In genomic region chr12:69211057-69211456, GRCm38 (mm10) we compare ENCODE assay signal across 8 mouse cellular contexts. TPM values are rescaled to one million over a fixed set of nuclear protein-coding genes. Genes with fewer than 3 reads are reported as not detected.
DNase-seq lines count a peak whose midpoint lies in the region; ATAC-seq and TF ChIP-seq lines count a peak whose summit lies in the region.
"Had no signal": no experiment of that assay in that cellular context is flagged by ENCODE, and none has a peak within 500 bp of the region (broad histone marks: within the 10 kb centered on the region; RNA-seq: fewer than 3 reads in every experiment).

No protein-coding gene starts in this region.

- no peaks in the 10 kb centered on the region for H3K4me1 ChIP-seq in intestine, postnatal 0 days (replicated peaks; ENCODE audit: control insufficient read depth, insufficient read depth, low read length)
- no peaks in the 10 kb centered on the region for H3K4me1 ChIP-seq in intestine, embryonic 16.5 days (ENCODE audit: control insufficient read depth, insufficient read depth, low read length)
- H3K4me1 ChIP-seq in CH12.LX (ENCODE audit: control insufficient read depth in 1 of 2, insufficient read depth in 2 of 2), result peaks cover under 1 to 47% of the 10 kb centered on the region in 2 experiments; a peak in 2 of 4 replicates
- H3K4me1 ChIP-seq: midbrain, embryonic 10.5 days had no signal

- no peaks in the 10 kb centered on the region for H3K9me3 ChIP-seq in intestine, postnatal 0 days (ENCODE audit: control insufficient read depth)
- H3K9me3 ChIP-seq in intestine, embryonic 16.5 days (ENCODE audit: control insufficient read depth, low read length), result no peaks in the 10 kb centered on the region
- H3K9me3 ChIP-seq in CH12.LX (replicated peaks; ENCODE audit: low read length), result no peaks in the 10 kb centered on the region
- H3K9me3 ChIP-seq: midbrain, embryonic 10.5 days had no signal

- in situ Hi-C loops in CH12.LX (cut with MboI; ENCODE audit: low pct_ligation_motif_present, low pct_unique_long_range_greater_than_20kb, low sequenced_read_pairs), result loop anchor here (25.0 kb wide), 2 partner anchors 376 to 476 kb away; partner anchors contain the start of genes Sos2 and Vcpkmt

- no peak overlapping the region for H3K27ac ChIP-seq in intestine, postnatal 0 days (ENCODE audit: low read depth, low read length)
- no peak overlapping the region for H3K27ac ChIP-seq in intestine, embryonic 16.5 days (ENCODE audit: low read length)
- H3K27ac ChIP-seq in CH12.LX (ENCODE audit: insufficient read depth, low read depth), result no peak overlapping the region
- H3K27ac ChIP-seq: midbrain, embryonic 10.5 days had no signal

- no peak for TF ChIP-seq EP300 in CH12.LX (IDR thresholded peaks at IDR 0.05; ENCODE audit: low read length)

- TF ChIP-seq POLR2A in CH12.LX (IDR thresholded peaks at IDR 0.05; ENCODE audit: low read depth, low read length), result no peak

- TF ChIP-seq CTCF in intestine, postnatal 0 days (IDR thresholded peaks at IDR 0.05; ENCODE audit: low read depth), result peak; percentile 63
- TF ChIP-seq CTCF in CH12.LX (conservative IDR thresholded peaks at IDR 0.05 in 1 of 2, IDR thresholded peaks at IDR 0.05 in 1 of 2; ENCODE audit: low read depth in 2 of 2, low read length in 2 of 2), result peak in 1 of 2 experiments; percentile 49; a peak in 2 of 4 replicates

- H3K4me3 ChIP-seq in intestine, postnatal 0 days (ENCODE audit: low read depth, low read length), result no peak overlapping the region
- H3K4me3 ChIP-seq in intestine, embryonic 16.5 days (ENCODE audit: low read length), result no peak overlapping the region
- H3K4me3 ChIP-seq in CH12.LX (replicated peaks in 1 of 3; ENCODE audit: low read depth in 2 of 3, low read length in 2 of 3, poor library complexity in 1 of 3), result no peak overlapping the region
- H3K4me3 ChIP-seq: midbrain, embryonic 10.5 days had no signal

- TF ChIP-seq RAD21 in CH12.LX (IDR thresholded peaks at IDR 0.05; ENCODE audit: low read depth, low read length), result peak; percentile 24

- ATAC-seq in intestine, postnatal 0 days, result no peak
- no peak for ATAC-seq in intestine, embryonic 16.5 days

- no peaks in the 10 kb centered on the region for H3K79me2 ChIP-seq in CH12.LX (replicated peaks; ENCODE audit: control insufficient read depth, extremely low read depth, insufficient read depth, poor library complexity, severe bottlenecking)

- no peaks in the 10 kb centered on the region for H3K27me3 ChIP-seq in intestine, postnatal 0 days (replicated peaks; ENCODE audit: control insufficient read depth, insufficient read depth, low read length)
- no peaks in the 10 kb centered on the region for H3K27me3 ChIP-seq in intestine, embryonic 16.5 days (replicated peaks; ENCODE audit: control insufficient read depth, insufficient read depth, low read length)
- no peaks in the 10 kb centered on the region for H3K27me3 ChIP-seq in CH12.LX (replicated peaks)

- H3K9ac ChIP-seq in intestine, postnatal 0 days (ENCODE audit: low read depth, low read length), result no peak overlapping the region
- H3K9ac ChIP-seq in intestine, embryonic 16.5 days (ENCODE audit: low read depth, low read length), result no peak overlapping the region
- H3K9ac ChIP-seq in CH12.LX (ENCODE audit: insufficient read depth, low read depth), result no peak overlapping the region

- H3K36me3 ChIP-seq in intestine, postnatal 0 days (ENCODE audit: control insufficient read depth, insufficient read depth), result peaks cover 15% of the 10 kb centered on the region
- peaks cover 7% of the 10 kb centered on the region for H3K36me3 ChIP-seq in intestine, embryonic 16.5 days (ENCODE audit: control insufficient read depth, insufficient read depth, low read length)
- peaks cover 32 to 70% of the 10 kb centered on the region in 2 experiments for H3K36me3 ChIP-seq in CH12.LX (replicated peaks in 1 of 2; ENCODE audit: control insufficient read depth in 1 of 2, insufficient read depth in 1 of 2, low read length in 1 of 2)

- 84% methylated on average over 5 of the region's 5 CpGs for WGBS in intestine, postnatal 0 days
- 79% methylated on average over 5 of the region's 5 CpGs for WGBS in intestine, embryonic 16.5 days

- dilution Hi-C loops in CH12.LX (cut with MboI; ENCODE audit: extremely low pct_ligation_motif_present, extremely low pct_unique_long_range_greater_than_20kb, low sequenced_read_pairs), result no loop called here

- DNase-seq in 416B (ENCODE audit: low read depth) (peak; percentile 57), CH12.LX (ENCODE audit: extremely low read depth) (no peak)
- DNase-seq in heart, postnatal 4 days, result peak; percentile 41
- no peak for DNase-seq in right cerebral cortex, postnatal 25 days
- DNase-seq in adrenal gland, postnatal 14 days, result no peak

- no peak overlapping the region for H3K4me2 ChIP-seq in intestine, postnatal 0 days (replicated peaks; ENCODE audit: low read depth)
- H3K4me2 ChIP-seq in intestine, embryonic 16.5 days (ENCODE audit: low read depth, low read length), result no peak overlapping the region
- no peak overlapping the region for H3K4me2 ChIP-seq in CH12.LX (ENCODE audit: insufficient read depth, low read depth, poor library complexity, severe bottlenecking)

TF ChIP-seq in CH12.LX, 34 proteins besides CTCF, POLR2A, EP300 and RAD21:
- TF ChIP-seq SMC3 (IDR thresholded peaks at IDR 0.05; ENCODE audit: low read depth, low read length), result peak; percentile 43
- no peak for TF ChIP-seq NELFE (IDR thresholded peaks at IDR 0.05; ENCODE audit: low read depth, low read length)

RNA-seq across cellular contexts. Expression of gene Gm49384, which starts 7.0 kb away (rescaled TPM):
- polyA plus RNA-seq in intestine, postnatal 0 days (2015; fragmentation: Nextera tagmentation; extraction: Ambion mirVana), result 9.1 and 9.5 TPM in 2 replicates
- 19.7 and 23.0 TPM in 2 replicates for polyA plus RNA-seq in intestine, embryonic 16.5 days (2015; fragmentation: Nextera tagmentation; extraction: Ambion mirVana)
- total RNA-seq in CH12.LX (2012; rRNA removed) (23.4 and 24.9 TPM in 2 replicates), CH12.LX (2014; rRNA removed) (54.9 and 63.9 TPM in 2 replicates)
- polyA plus RNA-seq in CH12.LX (2012; ENCODE audit: insufficient read length, low read depth), result 28.3 and 34.4 TPM in 2 replicates
- total RNA-seq in heart, postnatal 4 days (2021), result 1 to 10 TPM; 8.4 to 10.0 TPM
- 3.9 and 4.4 TPM in 2 replicates for total RNA-seq in adrenal gland, postnatal 14 days (2021)

RNA-seq across cellular contexts. Expression of gene Dnaaf2, which starts 12.8 kb away (rescaled TPM):
- 2.9 and 3.4 TPM in 2 replicates for polyA plus RNA-seq in intestine, postnatal 0 days (2015; fragmentation: Nextera tagmentation; extraction: Ambion mirVana)
- polyA plus RNA-seq in intestine, embryonic 16.5 days (2015; fragmentation: Nextera tagmentation; extraction: Ambion mirVana), result 6.9 and 7.3 TPM in 2 replicates
- total RNA-seq in CH12.LX (2012; rRNA removed) (8.4 and 9.7 TPM in 2 replicates), CH12.LX (2014; rRNA removed) (26.6 and 28.6 TPM in 2 replicates)
- 3.7 and 6.9 TPM in 2 replicates for polyA plus RNA-seq in CH12.LX (2012; ENCODE audit: insufficient read length, low read depth)
- 1 to 10 TPM; 1.9 to 2.4 TPM for total RNA-seq in heart, postnatal 4 days (2021)
- 1.0 and 1.7 TPM in 2 replicates for total RNA-seq in adrenal gland, postnatal 14 days (2021)

RNA-seq across cellular contexts. Expression of gene Gm49383, which starts 14.2 kb away (rescaled TPM):
- 9.9 and 10.2 TPM in 2 replicates for polyA plus RNA-seq in intestine, postnatal 0 days (2015; fragmentation: Nextera tagmentation; extraction: Ambion mirVana)
- polyA plus RNA-seq in intestine, embryonic 16.5 days (2015; fragmentation: Nextera tagmentation; extraction: Ambion mirVana), result 21.0 and 24.2 TPM in 2 replicates
- total RNA-seq in CH12.LX (2012; rRNA removed), result 21.3 and 23.6 TPM in 2 replicates
- total RNA-seq in CH12.LX (2014; rRNA removed), result 45.9 and 52.1 TPM in 2 replicates
- polyA plus RNA-seq in CH12.LX (2012; ENCODE audit: insufficient read length, low read depth), result 16.0 and 19.1 TPM in 2 replicates
- 10 to 100 TPM in 1 of 2 experiments, 1 to 10 TPM in 1; 8.1 to 10.4 TPM for total RNA-seq in heart, postnatal 4 days (2021)
- total RNA-seq in adrenal gland, postnatal 14 days (2021), result 6.2 and 7.2 TPM in 2 replicates

RNA-seq across cellular contexts. Expression of gene Pole2, which starts 16.9 kb away (rescaled TPM):
- 5.4 and 6.7 TPM in 2 replicates for polyA plus RNA-seq in intestine, postnatal 0 days (2015; fragmentation: Nextera tagmentation; extraction: Ambion mirVana)
- polyA plus RNA-seq in intestine, embryonic 16.5 days (2015; fragmentation: Nextera tagmentation; extraction: Ambion mirVana), result 16.5 and 20.8 TPM in 2 replicates
- 32.6 and 38.3 TPM in 2 replicates for total RNA-seq in CH12.LX (2012; rRNA removed)
- 143 and 148 TPM in 2 replicates for total RNA-seq in CH12.LX (2014; rRNA removed)
- 37.1 and 37.3 TPM in 2 replicates for polyA plus RNA-seq in CH12.LX (2012; ENCODE audit: insufficient read length, low read depth)
- 10 to 100 TPM in 1 of 2 experiments, 1 to 10 TPM in 1; 9.4 to 10.0 TPM for total RNA-seq in heart, postnatal 4 days (2021)
- total RNA-seq in adrenal gland, postnatal 14 days (2021), result 5.3 and 5.7 TPM in 2 replicates

RNA-seq across cellular contexts. Expression of gene Mgat2, which starts 27.1 kb away (rescaled TPM):
- polyA plus RNA-seq in intestine, postnatal 0 days (2015; fragmentation: Nextera tagmentation; extraction: Ambion mirVana), result 41.5 and 46.9 TPM in 2 replicates
- polyA plus RNA-seq in intestine, embryonic 16.5 days (2015; fragmentation: Nextera tagmentation; extraction: Ambion mirVana), result 35.6 and 39.7 TPM in 2 replicates
- total RNA-seq in CH12.LX (2012; rRNA removed) (58.1 and 72.2 TPM in 2 replicates), CH12.LX (2014; rRNA removed) (104 and 106 TPM in 2 replicates)
- 48.7 and 54.2 TPM in 2 replicates for polyA plus RNA-seq in CH12.LX (2012; ENCODE audit: insufficient read length, low read depth)
- 10 to 100 TPM; 34.3 to 35.1 TPM for total RNA-seq in heart, postnatal 4 days (2021)
- total RNA-seq in adrenal gland, postnatal 14 days (2021), result 43.6 and 53.0 TPM in 2 replicates

Comparison
In these comparisons a context has a peak if more than half of its experiments do, and no peak if none do; other contexts are left out.
1. DNase-seq: peak in 416B (single experiment) and heart, postnatal 4 days (single experiment); none in CH12.LX (single experiment), right cerebral cortex, postnatal 25 days (single experiment) and adrenal gland, postnatal 14 days (single experiment).